Mouse (Mus musculus): ENCODE results near the gene Igsf9b.

Igsf9b gene

DNA sequence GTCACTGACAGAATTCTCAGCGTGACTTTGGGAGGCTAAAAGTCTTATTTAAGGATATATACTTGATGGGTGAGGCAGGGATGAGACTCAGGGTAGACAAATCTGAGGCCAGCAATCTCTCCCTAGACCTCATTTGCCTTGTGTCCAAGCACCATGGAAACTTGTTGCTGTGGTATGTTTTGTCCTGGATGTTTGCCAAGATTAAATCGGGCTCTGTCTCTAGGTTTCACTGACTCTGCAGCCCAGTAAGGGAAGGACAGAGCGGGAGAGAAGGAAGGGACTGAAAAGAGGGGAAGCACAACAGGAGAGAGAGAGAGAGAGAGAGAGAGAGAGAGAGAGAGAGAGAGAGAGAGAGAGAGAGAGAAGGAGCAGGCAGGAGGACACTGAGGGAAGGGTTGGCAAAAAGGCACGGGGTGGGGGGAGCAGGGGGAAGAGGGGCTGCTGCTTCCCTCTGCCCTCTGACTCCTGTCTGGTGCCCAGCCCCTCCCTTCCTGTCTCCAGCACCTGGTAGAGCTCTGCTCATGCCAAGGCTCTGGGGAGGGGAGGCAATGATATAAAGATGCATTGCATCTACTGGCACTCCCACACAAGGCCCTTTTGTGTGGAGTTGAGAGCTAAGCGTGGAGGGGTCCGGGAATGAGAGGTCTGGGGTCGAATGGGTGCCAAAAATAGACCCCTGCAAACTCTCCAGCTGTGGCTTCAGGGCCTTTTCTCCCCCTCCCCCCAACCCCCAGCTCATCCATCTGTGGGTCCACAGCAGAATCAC lies 9.3 kb upstream of the Igsf9b start:
- peak; percentile 45 for DNase-seq (ENCODE audit: low spot score)

DNA sequence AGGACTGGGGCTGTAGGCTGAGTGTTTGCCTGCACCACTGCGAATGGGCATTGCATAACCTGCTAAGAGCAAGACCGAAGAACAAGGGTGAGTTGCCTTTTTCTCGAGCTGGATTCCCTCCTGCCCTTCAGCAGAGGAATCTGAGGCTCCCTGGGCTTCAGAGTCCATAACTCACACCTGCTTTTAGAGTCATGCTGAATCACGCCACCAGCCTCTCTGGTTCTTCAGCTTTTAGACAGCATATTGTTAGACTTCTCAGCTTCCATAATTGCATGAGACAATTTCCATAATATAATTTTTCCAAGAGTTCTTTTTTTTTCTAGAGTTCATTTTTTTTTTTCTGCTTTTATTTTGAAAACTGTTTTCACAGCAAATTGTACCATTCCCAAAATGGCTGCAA lies 4.6 kb upstream of the Igsf9b start:
- DNase-seq (ENCODE audit: low spot score) = no peak

DNA sequence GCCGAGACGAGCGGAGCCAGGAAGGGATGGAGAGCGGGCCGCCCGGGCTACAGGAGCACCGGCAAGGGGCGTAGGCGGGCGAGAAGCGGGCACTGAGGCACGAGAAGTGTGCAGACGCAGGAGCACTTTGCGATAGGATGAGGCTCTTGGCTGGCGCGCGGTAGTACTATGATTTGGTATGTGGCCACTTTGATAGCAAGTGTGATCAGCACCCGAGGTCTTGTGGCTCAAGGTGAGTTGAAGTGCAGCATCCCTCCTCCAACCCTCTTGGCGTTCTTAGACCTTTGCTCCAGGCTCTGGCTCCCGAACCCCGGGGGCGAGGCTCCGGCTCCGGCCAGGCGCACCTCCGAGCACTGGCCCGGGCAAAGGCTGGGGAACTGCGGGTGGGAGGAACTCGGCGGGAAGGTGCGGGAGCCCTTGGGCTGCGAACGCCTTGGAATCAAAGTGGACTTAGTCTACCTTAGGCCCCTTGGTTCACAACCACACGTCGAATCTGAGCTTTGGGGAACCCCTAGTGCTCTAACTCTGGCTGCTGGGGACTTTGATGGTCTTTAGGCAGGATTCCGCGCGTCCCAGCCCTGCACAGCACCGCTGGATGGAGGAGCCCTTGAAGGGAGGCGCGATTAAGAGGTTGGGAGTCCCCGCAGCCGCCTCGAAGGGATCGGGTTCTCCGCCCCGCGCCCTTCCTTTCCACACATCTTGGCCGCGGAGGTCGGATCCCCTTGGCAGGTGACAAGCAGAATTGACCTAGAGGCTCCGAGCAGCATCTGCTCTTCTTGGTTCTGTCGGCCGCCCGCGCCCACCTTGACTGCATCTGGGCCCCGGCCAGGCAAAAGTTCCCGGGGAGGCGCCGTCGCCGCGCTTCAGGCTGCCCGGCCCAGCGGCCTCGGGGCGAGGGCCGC lies 533 bp downstream of the Igsf9b start:
- DNase-seq (ENCODE audit: low spot score) = peak; percentile 26

DNA sequence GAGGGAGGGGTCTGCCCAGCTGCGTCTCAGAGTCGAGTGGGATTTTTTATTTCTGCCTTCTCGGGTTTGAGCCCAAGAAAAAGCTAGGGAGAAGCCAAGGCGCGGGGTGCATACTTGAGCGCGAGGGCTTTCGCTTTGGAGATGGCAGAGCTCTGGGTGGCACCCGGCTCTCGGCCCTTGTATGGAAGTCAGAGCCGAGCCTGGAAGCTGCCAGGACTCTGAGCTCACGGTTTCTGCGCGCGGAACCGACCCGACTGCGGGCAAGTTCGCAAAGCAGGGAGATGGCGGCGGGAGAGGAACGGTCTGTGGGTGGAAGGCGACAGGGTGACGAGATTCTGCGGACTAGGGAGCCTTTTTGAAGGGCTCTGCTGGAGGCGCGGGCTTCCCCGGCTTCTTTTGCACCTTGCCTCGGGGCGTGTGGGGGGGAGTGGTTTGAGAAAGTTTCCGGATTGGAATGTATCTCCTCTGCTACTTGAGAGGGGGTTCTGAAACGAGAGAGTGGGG lies 1.2 kb downstream of the Igsf9b start:
- peak; percentile 31 for DNase-seq (ENCODE audit: low spot score)

DNA sequence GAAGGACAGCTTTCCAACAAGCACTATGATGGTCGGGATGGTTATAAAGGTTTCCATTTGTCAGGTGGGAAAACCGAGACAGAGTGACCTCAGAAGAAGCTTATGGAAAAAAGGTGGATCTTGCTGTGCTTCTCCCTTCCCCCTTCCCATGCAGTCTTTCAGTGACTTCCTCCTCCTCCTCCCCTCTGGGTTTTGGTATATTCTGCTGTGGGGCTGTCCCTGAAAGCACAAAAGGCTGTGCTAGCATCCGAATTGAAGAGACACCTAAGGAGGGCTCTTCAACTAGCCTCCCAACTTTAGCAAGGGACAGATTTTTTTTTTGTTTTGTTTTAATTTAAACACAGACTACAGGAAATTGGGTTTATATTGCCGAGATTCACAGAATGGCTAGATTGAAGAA lies 1.7 kb downstream of the Igsf9b start:
- DNase-seq (ENCODE audit: low spot score) = no peak

DNA sequence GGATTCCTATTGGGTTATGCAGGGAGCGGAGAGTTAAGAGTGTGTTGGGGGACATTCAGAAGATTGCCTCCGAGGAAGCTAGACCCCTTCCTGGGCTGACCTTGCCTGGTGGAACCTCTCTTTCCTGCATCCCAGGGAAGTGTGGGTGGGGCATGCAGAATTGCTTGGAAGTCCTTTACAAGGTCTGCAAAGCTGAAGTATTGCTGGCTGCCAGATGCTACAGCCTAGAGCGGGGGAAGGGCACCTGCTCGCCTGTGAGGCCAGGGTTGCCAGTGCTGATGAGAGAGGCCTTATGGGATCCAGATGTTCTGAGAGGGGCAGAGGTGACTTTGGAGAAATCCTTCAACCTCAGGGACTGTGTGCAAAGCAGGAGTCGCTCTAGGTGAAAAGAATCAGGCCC lies 2.5 kb downstream of the Igsf9b start:
- peak; percentile 31 for DNase-seq (ENCODE audit: low spot score)

DNA sequence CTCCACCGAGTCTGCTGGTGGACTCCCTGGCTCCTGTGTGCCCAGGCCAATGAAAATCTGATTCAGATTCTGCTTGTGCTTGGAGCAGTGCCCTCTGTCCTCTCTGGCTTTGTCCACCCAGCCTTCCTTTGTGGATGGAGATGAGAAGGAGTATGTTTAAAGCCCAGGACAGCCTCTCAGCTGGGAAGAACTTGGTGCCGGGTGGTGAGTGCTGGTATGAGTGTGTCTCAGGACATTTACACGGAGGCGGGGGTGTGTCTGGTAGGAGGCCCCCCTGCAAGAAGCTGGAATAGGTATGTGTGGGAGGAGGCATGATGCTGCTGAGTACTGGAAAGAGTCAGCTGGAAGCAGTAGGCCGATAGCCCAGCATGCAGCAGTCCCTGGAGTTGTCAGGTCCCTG lies 3.3 kb downstream of the Igsf9b start:
- DNase-seq (ENCODE audit: low spot score) = no peak

DNA sequence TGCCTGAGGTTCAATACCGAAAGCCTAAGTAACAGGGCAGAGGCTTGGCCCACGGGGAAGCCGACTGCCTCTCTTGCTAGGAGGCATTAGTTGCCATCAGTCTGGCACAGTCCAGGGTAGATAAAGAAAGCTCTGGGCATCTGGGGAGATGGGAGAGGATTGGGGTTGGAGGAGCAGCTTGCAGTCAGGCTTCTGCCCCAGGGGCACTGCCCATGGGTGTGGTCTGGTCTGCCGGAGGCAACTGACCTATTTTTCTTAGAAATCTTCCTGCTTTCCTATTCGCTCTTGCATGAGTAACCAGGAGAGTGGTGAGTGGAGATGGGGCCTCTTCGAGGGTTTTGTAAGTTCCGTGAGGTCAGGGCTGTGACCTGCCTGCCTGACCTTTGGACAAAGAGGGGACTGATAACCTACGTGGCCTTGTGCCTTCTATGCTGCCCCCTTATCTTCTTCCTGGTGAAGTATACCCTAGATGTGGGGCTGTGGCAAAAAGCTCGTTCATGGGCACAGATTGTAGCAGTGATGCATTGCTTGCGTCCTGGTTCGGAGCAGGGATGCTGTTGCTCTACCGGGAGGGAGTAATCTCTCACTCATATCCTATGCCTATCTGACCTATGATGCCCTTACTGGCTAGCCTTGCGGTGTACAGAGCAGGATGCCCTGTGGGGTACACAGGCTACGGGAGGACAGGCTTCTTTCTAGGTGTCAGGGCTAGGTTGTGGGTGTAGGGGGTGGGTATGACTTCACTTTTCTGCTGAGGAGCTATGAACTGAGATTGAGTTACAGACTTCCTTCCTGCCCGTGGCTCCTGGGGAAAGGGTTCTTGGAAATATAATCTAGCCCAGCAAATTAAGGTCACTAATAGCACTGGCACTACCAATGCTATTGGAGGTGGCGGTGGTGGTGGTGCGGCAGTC lies 4.8 kb downstream of the Igsf9b start:
- DNase-seq (ENCODE audit: low spot score) = peak; percentile 54

DNA sequence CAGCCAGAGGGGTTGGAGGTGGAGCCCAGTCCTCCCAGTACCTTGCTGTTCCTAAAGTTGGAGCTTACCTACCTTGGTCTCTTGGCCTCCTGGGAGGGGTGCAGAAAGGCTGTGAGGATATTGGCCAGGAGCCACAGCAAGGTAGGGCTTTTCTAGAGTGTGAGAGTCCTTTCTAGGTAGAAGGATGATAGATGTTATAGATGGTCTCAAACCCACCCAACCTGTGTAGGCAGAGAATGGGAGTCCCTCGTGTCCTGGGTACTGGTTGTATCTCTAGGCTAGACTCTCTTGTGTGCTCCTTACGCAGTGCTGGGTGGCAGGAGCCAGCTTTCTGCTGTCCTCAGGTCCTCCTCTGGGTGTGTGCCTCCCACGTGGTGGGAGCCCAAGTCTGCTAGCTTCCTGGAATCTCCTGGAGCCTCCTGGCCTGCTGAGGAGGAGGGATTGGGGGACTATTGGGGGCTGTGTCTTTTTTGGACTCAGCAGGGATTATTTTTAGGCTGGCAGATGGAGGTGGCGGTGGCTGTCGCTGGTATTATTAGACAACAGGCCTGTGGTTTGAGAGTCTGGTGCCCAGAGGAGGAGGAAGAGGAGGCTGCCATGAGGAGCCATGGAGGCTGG lies 5.6 kb downstream of the Igsf9b start:
- DNase-seq (ENCODE audit: low spot score) = no peak

DNA sequence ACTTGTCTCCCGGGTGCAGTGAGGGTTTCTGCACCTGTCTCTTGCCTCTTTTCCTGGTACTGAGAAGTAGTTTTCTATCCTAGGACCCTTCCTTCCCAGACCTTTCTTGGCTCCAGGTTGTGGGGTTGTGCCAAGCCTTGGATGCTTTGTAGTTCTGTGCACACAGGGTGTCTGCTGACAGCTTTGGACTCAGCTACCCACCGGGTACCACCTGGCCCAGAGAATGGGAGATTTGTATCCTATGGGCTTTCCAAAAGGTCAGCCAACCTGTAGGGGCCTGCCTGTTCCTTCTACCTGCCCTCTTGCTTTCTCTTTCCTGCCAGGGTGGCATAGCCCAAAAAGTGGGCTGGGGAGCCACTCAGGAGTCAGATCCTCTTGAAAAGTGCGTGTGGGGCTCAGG lies 6.5 kb downstream of the Igsf9b start:
- no peak for DNase-seq (ENCODE audit: low spot score)

DNA sequence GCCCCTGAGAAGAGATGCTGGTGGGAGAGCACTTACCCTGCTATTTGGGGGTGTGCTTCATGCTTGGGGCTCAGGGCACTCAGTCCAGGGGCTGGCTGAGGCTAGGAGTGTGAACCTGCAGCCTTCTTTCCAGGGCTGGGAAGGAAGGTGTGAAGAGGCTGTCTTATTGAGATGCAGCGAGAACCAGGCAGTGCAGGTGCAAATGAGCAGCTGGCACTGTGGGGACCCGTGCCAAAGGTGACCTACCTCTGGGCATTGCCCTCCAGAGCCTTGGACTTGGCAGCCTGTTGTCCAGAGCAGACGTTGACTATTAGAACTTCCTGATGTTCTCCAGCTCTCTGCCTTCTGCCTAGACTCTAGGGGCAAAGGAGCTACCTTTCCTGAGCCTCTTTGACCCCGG lies 7.6 kb downstream of the Igsf9b start:
- peak; percentile 29 for DNase-seq (ENCODE audit: low spot score)

DNA sequence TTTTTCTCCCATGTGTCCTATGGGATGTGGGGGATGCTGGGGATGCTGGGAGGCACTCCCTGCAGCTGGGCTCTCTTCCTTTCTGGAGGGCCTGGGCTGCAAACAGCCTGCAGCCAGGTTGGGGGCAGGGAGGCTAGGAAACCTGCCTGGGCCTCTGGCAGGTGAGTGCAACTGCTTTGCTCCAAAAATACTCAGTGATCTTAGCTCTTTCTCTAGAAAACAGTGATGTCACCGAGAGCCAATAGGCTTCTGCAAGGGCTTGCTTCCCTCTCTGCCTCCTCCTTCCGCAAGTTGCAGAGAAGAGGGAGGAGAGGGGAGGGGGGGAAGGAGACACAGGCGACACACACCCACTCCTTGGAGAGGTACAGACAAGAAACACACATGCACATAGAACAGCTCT lies 8.3 kb downstream of the Igsf9b start:
- peak; percentile 63 for DNase-seq (ENCODE audit: low spot score)

DNA sequence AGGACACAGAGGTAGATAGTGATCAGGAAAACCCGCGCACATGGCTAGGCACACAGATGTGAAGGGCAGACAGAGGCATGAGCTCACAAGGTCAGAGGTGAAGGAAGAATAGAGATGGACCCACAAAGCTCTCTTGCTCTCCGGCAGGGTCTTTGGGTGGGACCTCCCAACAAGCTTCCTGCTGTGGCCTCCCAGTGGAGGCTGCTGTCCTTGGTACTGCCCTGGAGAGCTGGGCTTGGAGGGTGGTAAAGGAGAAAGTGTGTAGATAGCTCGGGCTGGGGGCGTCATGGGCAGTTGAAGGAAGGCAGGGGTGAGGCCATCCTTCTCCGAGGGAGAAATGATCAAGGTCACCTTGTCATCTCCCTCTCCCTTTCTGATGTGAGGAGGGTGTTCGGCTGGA lies 9.0 kb downstream of the Igsf9b start:
- DNase-seq (ENCODE audit: low spot score) = no peak

DNA sequence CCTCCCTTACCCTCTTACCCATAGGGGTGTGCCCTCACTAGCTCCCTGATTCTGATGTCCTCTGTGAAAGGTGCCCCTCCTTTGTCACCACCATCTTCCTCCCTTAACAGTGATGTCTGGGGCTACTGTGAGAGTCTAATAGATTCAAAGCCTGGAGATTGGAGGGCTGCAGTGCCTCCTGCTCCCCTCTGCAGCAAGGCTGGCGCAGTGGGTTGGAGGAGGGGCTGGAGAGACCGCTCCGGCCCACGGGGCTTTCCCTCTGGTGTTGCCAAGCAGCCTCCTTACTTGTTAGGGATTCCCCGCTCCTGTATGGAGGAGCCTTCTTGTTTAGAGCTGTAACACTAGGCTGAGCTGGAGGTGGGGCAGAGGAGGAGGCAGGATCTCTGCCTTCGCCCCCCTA lies 9.6 kb downstream of the Igsf9b start:
- DNase-seq (ENCODE audit: low spot score) = peak; percentile 40

DNA sequence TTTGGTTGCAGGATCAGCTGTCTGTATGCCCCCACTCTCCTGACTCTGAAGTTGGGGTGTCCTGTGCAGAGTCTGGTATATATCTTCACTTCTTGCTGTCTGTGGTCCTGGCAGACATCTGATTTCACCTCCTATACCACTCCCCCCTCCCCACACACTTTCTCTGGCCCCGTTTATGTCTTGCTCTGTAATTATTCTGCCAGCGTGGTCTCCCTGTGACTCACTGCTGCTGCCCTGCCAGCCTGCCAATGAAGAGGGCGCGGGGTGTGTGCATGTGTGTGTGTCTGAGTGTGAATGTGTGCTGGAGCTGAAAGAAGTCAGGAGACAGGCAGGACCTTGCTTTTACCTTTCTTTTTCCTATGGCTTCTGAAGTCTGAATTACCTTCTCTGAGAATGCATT lies 11.0 kb downstream of the Igsf9b start:
- DNase-seq (ENCODE audit: low spot score) = peak; percentile 41

DNA sequence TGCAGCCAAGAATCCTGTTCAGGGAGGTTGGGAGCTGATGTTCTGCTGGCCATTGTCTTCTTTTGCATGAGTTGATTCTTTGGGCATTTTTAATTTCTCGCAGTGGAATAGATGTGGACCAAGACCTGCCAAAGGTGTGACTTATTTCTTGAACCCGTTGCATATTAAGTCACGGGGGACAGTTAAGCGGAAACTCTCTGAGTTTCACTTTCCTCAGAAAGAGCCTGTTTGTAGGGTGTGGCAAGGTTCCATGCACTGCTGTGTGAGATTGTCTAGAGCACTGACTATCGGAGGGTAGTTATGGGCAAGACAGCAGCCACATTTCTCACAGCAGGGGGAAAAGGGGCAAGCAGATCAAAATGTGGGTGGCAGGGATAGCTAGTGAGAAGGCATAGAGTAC lies 14.4 kb downstream of the Igsf9b start:
- no peak for DNase-seq (ENCODE audit: low spot score)

DNA sequence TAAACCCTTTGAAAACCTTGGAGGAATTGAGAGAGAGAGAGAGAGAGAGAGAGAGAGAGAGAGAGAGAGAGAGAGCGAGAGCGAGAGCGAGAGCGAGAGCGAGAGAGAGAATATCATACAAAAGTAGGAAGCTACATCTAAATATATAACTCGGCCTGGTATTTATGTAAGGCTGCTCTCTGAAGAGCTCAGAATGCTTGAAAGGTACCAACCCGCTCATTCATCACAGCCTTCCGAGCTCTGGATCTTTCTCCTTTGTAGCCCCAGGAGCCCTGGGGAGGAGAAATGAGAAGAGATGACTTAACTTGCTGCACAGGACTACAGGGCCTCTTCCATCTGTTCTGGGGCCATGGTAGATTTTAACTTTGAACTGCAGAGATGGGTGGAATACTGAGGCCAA lies 22.3 kb downstream of the Igsf9b start:
- DNase-seq (ENCODE audit: low spot score) = no peak

DNA sequence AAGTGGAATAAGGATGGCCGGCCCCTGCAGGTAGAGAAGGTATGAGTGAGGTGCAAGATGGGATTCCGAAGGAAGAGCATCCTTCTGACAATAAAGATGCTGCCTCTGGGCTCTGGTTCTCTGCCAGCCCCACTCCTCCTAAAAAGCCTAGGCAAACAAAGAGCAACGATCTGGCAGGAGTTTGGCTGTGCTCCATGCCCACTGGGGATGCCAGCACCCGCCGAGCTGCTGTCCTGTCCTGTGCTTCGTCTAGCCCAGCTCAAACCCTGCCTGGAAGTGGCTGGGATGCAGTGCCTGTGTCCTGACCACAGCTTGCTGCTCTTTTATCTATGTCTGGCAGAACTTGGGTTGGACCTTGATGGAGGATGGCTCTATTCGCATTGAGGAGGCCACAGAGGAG lies 23.3 kb downstream of the Igsf9b start:
- DNase-seq (ENCODE audit: low spot score) = peak; percentile 40

DNA sequence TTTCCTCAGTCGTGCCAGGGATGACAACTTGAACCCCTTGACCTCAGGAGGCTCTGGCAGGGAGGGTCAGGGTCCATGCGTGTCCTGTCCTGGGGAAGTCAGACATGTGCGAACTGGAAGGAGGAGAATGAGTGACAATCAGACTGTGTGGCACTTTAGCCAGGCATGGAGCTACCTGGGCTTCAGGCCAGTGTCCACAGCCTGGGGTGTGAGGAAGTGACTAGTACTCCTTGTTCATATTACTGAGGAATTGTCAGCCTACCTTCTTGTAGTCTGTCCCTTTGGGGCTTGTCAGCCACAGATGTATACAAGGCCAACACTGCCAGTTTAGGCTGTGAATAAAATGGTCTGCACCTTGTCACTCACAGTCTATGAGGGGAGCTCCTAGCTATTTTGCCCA lies 24.4 kb downstream of the Igsf9b start:
- no peak for DNase-seq (ENCODE audit: low spot score)

DNA sequence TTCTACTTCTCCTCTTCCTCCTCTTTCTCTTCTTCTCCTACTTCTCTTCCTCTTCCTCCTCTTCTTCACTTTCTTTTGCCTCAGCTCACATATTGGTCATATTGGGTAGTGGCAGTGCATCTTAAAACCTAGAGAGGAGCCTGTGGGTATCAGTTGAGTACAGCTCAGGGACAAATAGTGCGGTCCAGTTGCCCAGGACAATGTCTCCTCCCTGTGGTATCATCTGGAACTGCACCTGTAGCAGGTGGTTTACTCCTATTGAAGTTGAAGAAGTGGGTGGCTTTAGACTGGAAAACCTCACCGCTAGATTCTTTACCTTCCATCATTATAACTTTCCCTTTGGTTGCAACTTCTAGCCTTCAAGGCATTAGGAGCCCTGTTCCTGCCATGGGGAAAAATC lies 26.9 kb downstream of the Igsf9b start:
- peak; percentile 68 for DNase-seq (ENCODE audit: low spot score)

DNA sequence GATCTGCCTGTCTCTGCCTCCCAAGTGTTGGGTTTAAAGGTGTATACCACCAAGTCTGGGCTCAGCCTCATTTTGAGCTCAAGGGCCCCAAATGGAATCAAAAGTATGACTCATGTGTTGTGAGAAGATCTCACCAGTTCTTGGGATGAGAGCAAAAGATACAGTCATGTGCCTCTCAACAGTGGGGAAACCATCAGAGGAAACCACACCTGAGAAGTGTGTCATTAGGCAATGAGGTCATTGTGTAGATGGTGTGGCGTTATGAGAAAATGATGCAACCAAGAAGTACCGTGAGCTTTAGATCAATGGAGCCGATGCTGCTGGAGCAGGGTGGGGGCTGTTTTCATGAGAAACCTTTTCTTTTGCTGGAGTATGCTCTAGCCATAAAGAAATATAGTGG lies 28.6 kb downstream of the Igsf9b start:
- DNase-seq (ENCODE audit: low spot score) = no peak

DNA sequence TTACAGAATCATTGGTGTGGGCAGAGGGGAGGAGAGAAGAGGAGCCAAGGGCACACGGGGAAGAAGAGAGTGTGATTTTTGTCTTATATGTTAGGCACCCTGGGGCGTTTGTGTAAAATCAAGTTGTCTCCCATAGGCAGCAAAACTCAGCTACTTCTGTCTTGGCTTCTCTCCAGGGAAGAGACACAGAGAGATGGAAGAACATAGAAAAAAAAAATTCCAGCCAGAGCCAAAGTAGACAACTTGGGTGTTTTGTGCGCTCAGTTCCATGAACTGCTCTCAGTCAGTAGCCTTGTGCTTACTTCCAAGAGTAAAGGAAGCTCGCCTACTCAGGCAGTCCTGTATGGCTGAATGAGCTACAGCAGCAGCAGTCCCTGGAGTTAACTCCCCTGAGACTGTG lies 31.4 kb downstream of the Igsf9b start:
- no peak for DNase-seq (ENCODE audit: low spot score)

Data from MN1 (cell line).